Mouse (Mus musculus) lung, postnatal 0 days (tissue): Measurements from ENCODE around the gene Palm2. TPM values are rescaled to one million over a fixed set of nuclear protein-coding genes. Genes with fewer than 3 reads are reported as not detected.

Source experiments
- ATAC-seq: fragments of 200-750 bp; cut with Nextera tagmentation; 2 replicates; pipeline ENCODE4 v1.8.0; 2017; ENCODE audit warnings: moderate library complexity
- DNase-seq: peaks from one replicate; pipeline ENCODE4 v3.0.0-alpha.2; 2016; ENCODE audit warnings: low spot score
- H3K27ac ChIP-seq: fragments of 300-500 bp; sonication (generic); 2 replicates; pipeline ENCODE4 v1.5.1; 2014; ENCODE audit warnings: antibody characterized with exemption, mild to moderate bottlenecking, low read length, mixed read lengths
- H3K27me3 ChIP-seq: fragments of 300-500 bp; sonication (generic); replicated peaks from 2 replicates; pipeline ENCODE4 v1.6.1; 2014; ENCODE audit warnings: low read length, mixed read lengths; ENCODE audit not compliant: insufficient read depth
- H3K36me3 ChIP-seq: fragments of 300-500 bp; sonication (generic); 2 replicates; pipeline ENCODE4 v1.6.1; 2014; ENCODE audit warnings: low read length, mixed read lengths; ENCODE audit not compliant: insufficient read depth
- H3K4me1 ChIP-seq: fragments of 300-500 bp; sonication (generic); 2 replicates; pipeline ENCODE4 v1.6.1; 2014; ENCODE audit warnings: antibody characterized with exemption, low read depth, low read length, mixed read lengths; ENCODE audit not compliant: insufficient read depth
- H3K4me2 ChIP-seq: fragments of 300-500 bp; sonication (generic); replicated peaks from 2 replicates; pipeline ENCODE4 v1.6.1; 2014; ENCODE audit warnings: low read depth, mild to moderate bottlenecking, low read length, moderate library complexity, mixed read lengths
- H3K4me3 ChIP-seq: fragments of 300-500 bp; sonication (generic); 2 replicates; pipeline ENCODE4 v1.5.1; 2014; ENCODE audit warnings: low read depth, low read length
- H3K9ac ChIP-seq: fragments of 300-500 bp; sonication (generic); replicated peaks from 2 replicates; pipeline ENCODE4 v1.6.1; 2014; ENCODE audit warnings: low read depth, mild to moderate bottlenecking
- H3K9me3 ChIP-seq: fragments of 300-500 bp; sonication (generic); 2 replicates; pipeline ENCODE4 v1.6.1; 2016; ENCODE audit warnings: low read length, mixed read lengths
- CTCF ChIP-seq: IDR thresholded peaks from 2 replicates; pipeline ENCODE4 v1.5.1; 2016; ENCODE audit warnings: antibody characterized with exemption, mild to moderate bottlenecking
- EP300 ChIP-seq: IDR thresholded peaks from 2 replicates; pipeline ENCODE4 v1.6.1; 2016; ENCODE audit warnings: antibody characterized with exemption, mild to moderate bottlenecking, control low read depth
- WGBS: fragments of 180-500 bp; shearing (Covaris S2); extraction: QIAGEN DNeasy Blood & Tissue Kit; methylation state at CpG from one replicate; pipeline ENCODE4 v1.1.7; 2014; 5-methylcytosine and 5-hydroxymethylcytosine counted together
- polyA plus RNA-seq: library from polyadenylated mRNA; unstranded; fragments of >200 nt; fragmentation: Nextera tagmentation; extraction: Ambion mirVana; gene quantifications from 2 replicates; pipeline ENCODE4 v1.2.1, GENCODE M21; 2015

Palm2 gene
- polyA plus RNA-seq, 1 experiment from 2014 or later: 1.9 TPM

GRCm38 (mm10) chr4:57625306-57625705 is 191.3 kb downstream of the Palm2 start:
- no peak overlapping the region for H3K4me3 ChIP-seq
- H3K4me1 ChIP-seq: no peaks in the 10 kb centered on the region
- H3K36me3 ChIP-seq: no peaks in the 10 kb centered on the region
- no peaks in the 10 kb centered on the region for H3K27me3 ChIP-seq
- 78% methylated on average over 1 of the region's 1 CpGs for WGBS
- no peak for DNase-seq
- ATAC-seq: no peak
- TF ChIP-seq CTCF: no peak
- no peak for TF ChIP-seq EP300
- no peak overlapping the region for H3K27ac ChIP-seq
- H3K4me2 ChIP-seq: no peak overlapping the region
- no peak overlapping the region for H3K9ac ChIP-seq
- no peaks in the 10 kb centered on the region for H3K9me3 ChIP-seq

GRCm38 (mm10) chr4:57625756-57626155 is 191.7 kb downstream of the Palm2 start:
- ATAC-seq (no peak), DNase-seq (no peak)
- H3K9ac ChIP-seq: no peak overlapping the region
- no peaks in the 10 kb centered on the region for H3K27me3 ChIP-seq
- no peak for TF ChIP-seq CTCF
- TF ChIP-seq EP300: no peak
- no peak overlapping the region for H3K27ac ChIP-seq
- no peak overlapping the region for H3K4me3 ChIP-seq
- no peak overlapping the region for H3K4me2 ChIP-seq
- H3K4me1 ChIP-seq: no peaks in the 10 kb centered on the region
- no peaks in the 10 kb centered on the region for H3K9me3 ChIP-seq
- WGBS: 78% methylated on average over 1 of the region's 1 CpGs
- no peaks in the 10 kb centered on the region for H3K36me3 ChIP-seq

GRCm38 (mm10) chr4:57626921-57627320 is 192.9 kb downstream of the Palm2 start:
- ATAC-seq: no peak
- TF ChIP-seq CTCF (no peak), EP300 (no peak)
- WGBS: 90% methylated on average over 5 of the region's 5 CpGs

GRCm38 (mm10) chr4:57632386-57632785 is 198.3 kb downstream of the Palm2 start:
- 0 out of 2 replicates have a peak, but pooled peaks cover 4% of the 10 kb centered on the region for H3K4me1 ChIP-seq
- ATAC-seq (no peak), DNase-seq (no peak)
- no peak overlapping the region for H3K27ac ChIP-seq
- no peak for TF ChIP-seq EP300
- no peaks in the 10 kb centered on the region for H3K36me3 ChIP-seq
- no peak overlapping the region for H3K9ac ChIP-seq
- 89% methylated on average over 5 of the region's 5 CpGs for WGBS
- no peak overlapping the region for H3K4me2 ChIP-seq
- H3K9me3 ChIP-seq: no peaks in the 10 kb centered on the region
- H3K27me3 ChIP-seq: no peaks in the 10 kb centered on the region
- no peak overlapping the region for H3K4me3 ChIP-seq

More at GRCm38 (mm10) chr4:57626921-57627320, 192.9 kb downstream of the Palm2 start:
- no peak overlapping the region for H3K9ac ChIP-seq
- H3K27ac ChIP-seq: no peak overlapping the region
- H3K27me3 ChIP-seq: no peaks in the 10 kb centered on the region
- DNase-seq: no peak
- no peaks in the 10 kb centered on the region for H3K36me3 ChIP-seq
- H3K4me3 ChIP-seq: no peak overlapping the region
- H3K4me1 ChIP-seq: no peaks in the 10 kb centered on the region
- no peaks in the 10 kb centered on the region for H3K9me3 ChIP-seq
- no peak overlapping the region for H3K4me2 ChIP-seq

- no peak overlapping the region for H3K4me3 ChIP-seq
- no peak overlapping the region for H3K9ac ChIP-seq
- no peaks in the 10 kb centered on the region for H3K9me3 ChIP-seq
- H3K4me1 ChIP-seq: 0 out of 2 replicates have a peak, but pooled peaks cover 4% of the 10 kb centered on the region
- no peak overlapping the region for H3K27ac ChIP-seq
- no peak for DNase-seq
- H3K4me2 ChIP-seq: no peak overlapping the region
- WGBS: 78% methylated on average over 7 of the region's 7 CpGs
- no peaks in the 10 kb centered on the region for H3K27me3 ChIP-seq
- ATAC-seq: no peak
- H3K36me3 ChIP-seq: no peaks in the 10 kb centered on the region
- TF ChIP-seq CTCF (no peak), EP300 (no peak)
These were observed 199.0 kb downstream of the Palm2 start for GRCm38 (mm10) chr4:57633052-57633451.

GRCm38 (mm10) chr4:57634956-57635355 is 200.9 kb downstream of the Palm2 start:
- H3K9me3 ChIP-seq: no peaks in the 10 kb centered on the region
- H3K4me3 ChIP-seq: no peak overlapping the region
- DNase-seq: no peak
- WGBS: 54% methylated on average over 1 of the region's 1 CpGs
- H3K9ac ChIP-seq: no peak overlapping the region
- H3K4me2 ChIP-seq: no peak overlapping the region
- H3K27ac ChIP-seq: no peak overlapping the region
- no peak for ATAC-seq
- H3K4me1 ChIP-seq: 0 out of 2 replicates have a peak, but pooled peaks cover 4% of the 10 kb centered on the region
- TF ChIP-seq CTCF (no peak), EP300 (no peak)
- no peaks in the 10 kb centered on the region for H3K36me3 ChIP-seq
- H3K27me3 ChIP-seq: no peaks in the 10 kb centered on the region
